Mouse (Mus musculus) adrenal gland (tissue): ENCODE data around the gene Dad1.

Experiments used
- intact Hi-C: fragments of 180-260 bp; cut with DNase I; formaldehyde crosslinking; loops from one replicate; pipeline ENCODE4 v1.15.1; 2025

The Dad1 gene

GRCm38 (mm10) chr14:54226911-54227811, 26.7 kb downstream of the Dad1 start:
- intact Hi-C loops = loop anchor here (5.0 kb wide), 3 partner anchors 120 to 270 kb away; no protein-coding TSS in a partner anchor

- intact Hi-C loops = loop anchor here (5.0 kb wide), 3 partner anchors 122 to 272 kb away; no protein-coding TSS in a partner anchor
Measured at GRCm38 (mm10) chr14:54225725-54226124, 28.2 kb downstream of the Dad1 start.

- intact Hi-C loops = loop anchor here (5.0 kb wide), 3 partner anchors 123 to 273 kb away; no protein-coding TSS in a partner anchor
Measured at GRCm38 (mm10) chr14:54224484-54225467, 29.1 kb downstream of the Dad1 start.

- intact Hi-C loops = no loop called here
Measured at GRCm38 (mm10) chr14:54224064-54224417, 29.9 kb downstream of the Dad1 start.

- intact Hi-C loops = no loop called here
Measured at GRCm38 (mm10) chr14:54223315-54224063, 30.4 kb downstream of the Dad1 start.

- intact Hi-C loops = no loop called here
Measured at GRCm38 (mm10) chr14:54222289-54222727, 31.6 kb downstream of the Dad1 start.

GRCm38 (mm10) chr14:54221641-54222040, 32.3 kb downstream of the Dad1 start:
- intact Hi-C loops = no loop called here

- intact Hi-C loops = no loop called here
Measured at GRCm38 (mm10) chr14:54220726-54221494, 33.0 kb downstream of the Dad1 start.

GRCm38 (mm10) chr14:54219849-54220248, 34.1 kb downstream of the Dad1 start:
- intact Hi-C loops = loop anchor here (5.0 kb wide), 1 partner anchor 158 kb away; no protein-coding TSS in a partner anchor

GRCm38 (mm10) chr14:54219256-54219655, 34.6 kb downstream of the Dad1 start:
- intact Hi-C loops = loop anchor here (5.0 kb wide), 1 partner anchor 157 kb away; no protein-coding TSS in a partner anchor

GRCm38 (mm10) chr14:54218721-54219120, 35.2 kb downstream of the Dad1 start:
- intact Hi-C loops = loop anchor here (5.0 kb wide), 1 partner anchor 156 kb away; no protein-coding TSS in a partner anchor

- intact Hi-C loops = loop anchor here (5.0 kb wide), 1 partner anchor 156 kb away; no protein-coding TSS in a partner anchor
Measured at GRCm38 (mm10) chr14:54218233-54218632, 35.7 kb downstream of the Dad1 start.

GRCm38 (mm10) chr14:54216126-54216525, 37.8 kb downstream of the Dad1 start:
- intact Hi-C loops = loop anchor here (5.0 kb wide), 1 partner anchor 154 kb away; no protein-coding TSS in a partner anchor

- intact Hi-C loops = loop anchor here (5.0 kb wide), 1 partner anchor 153 kb away; no protein-coding TSS in a partner anchor
Measured at GRCm38 (mm10) chr14:54214901-54215300, 39.0 kb downstream of the Dad1 start.

GRCm38 (mm10) chr14:54214477-54214876, 39.4 kb downstream of the Dad1 start:
- intact Hi-C loops = no loop called here

GRCm38 (mm10) chr14:54213734-54214133, 40.2 kb downstream of the Dad1 start:
- intact Hi-C loops = no loop called here

- intact Hi-C loops = no loop called here
Measured at GRCm38 (mm10) chr14:54211755-54212154, 42.1 kb downstream of the Dad1 start.

GRCm38 (mm10) chr14:54211199-54211598, 42.7 kb downstream of the Dad1 start:
- intact Hi-C loops = no loop called here

GRCm38 (mm10) chr14:54210401-54210800, 43.5 kb downstream of the Dad1 start:
- intact Hi-C loops = no loop called here

- intact Hi-C loops = no loop called here
Measured at GRCm38 (mm10) chr14:54209932-54210331, 44.0 kb downstream of the Dad1 start.
